Mouse (Mus musculus): ENCODE measurements around the gene Armc12. TPM values are rescaled to one million over a fixed set of nuclear protein-coding genes. Genes with fewer than 3 reads are reported as not detected.

Gene Armc12
- total and polyA plus RNA-seq, 3 experiments = not detected

- no peak overlapping the region for H3K4me3 ChIP-seq (ENCODE audit: low read depth, low read length)
- no peak for TF ChIP-seq TAL1 (conservative IDR thresholded peaks at IDR 0.05; ENCODE audit: low read depth, low read length)
- no peaks in the 10 kb centered on the region for H3K9me3 ChIP-seq (replicated peaks)
- ATAC-seq (ENCODE audit: extremely low read depth, insufficient number of reproducible peaks, low FRiP score, poor library complexity, severe bottlenecking) = no peak
- peaks cover 2% of the 10 kb centered on the region; the same call in 1 of the 2 replicates for H3K27me3 ChIP-seq (ENCODE audit: insufficient read depth, low read length)
- 0 out of 2 replicates have a peak, but pooled peaks cover 3% of the 10 kb centered on the region for H3K4me1 ChIP-seq (ENCODE audit: insufficient read depth, low read depth, low read length)
- DNase-seq (ENCODE audit: low spot score) = no peak
- H3K36me3 ChIP-seq (replicated peaks) = no peaks in the 10 kb centered on the region
These were observed 34.6 kb downstream of the Armc12 start for GRCm38 (mm10) chr17:28565181-28565580.

GRCm38 (mm10) chr17:28567541-28567940 lies 36.9 kb downstream of the Armc12 start:
- TF ChIP-seq POLR2AphosphoS5 (IDR thresholded peaks at IDR 0.05; ENCODE audit: insufficient replicate concordance, low read depth, low read length) (no peak), GATA1 (IDR thresholded peaks at IDR 0.05; ENCODE audit: borderline replicate concordance, low read length) (no peak), GATA2 (IDR thresholded peaks at IDR 0.05; ENCODE audit: borderline replicate concordance, low read depth, low read length) (no peak), CTCF (IDR thresholded peaks at IDR 0.05; ENCODE audit: low read depth, low read length) (no peak), TAL1 (conservative IDR thresholded peaks at IDR 0.05; ENCODE audit: low read depth, low read length) (no peak)
- no peaks in the 10 kb centered on the region for H3K36me3 ChIP-seq (replicated peaks)
- no peaks in the 10 kb centered on the region for H3K9me3 ChIP-seq (replicated peaks)
- DNase-seq (ENCODE audit: low spot score) (no peak), ATAC-seq (ENCODE audit: extremely low read depth, insufficient number of reproducible peaks, low FRiP score, poor library complexity, severe bottlenecking) (no peak)
- H3K4me3 ChIP-seq (ENCODE audit: low read depth, low read length) = no peak overlapping the region
- 0 out of 2 replicates have a peak, but pooled peaks cover 3% of the 10 kb centered on the region for H3K27me3 ChIP-seq (ENCODE audit: insufficient read depth, low read length)
- 0 out of 2 replicates have a peak, but pooled peaks cover 3% of the 10 kb centered on the region for H3K4me1 ChIP-seq (ENCODE audit: insufficient read depth, low read depth, low read length)

- TF ChIP-seq POLR2AphosphoS5 (IDR thresholded peaks at IDR 0.05; ENCODE audit: insufficient replicate concordance, low read depth, low read length) (no peak), TAL1 (conservative IDR thresholded peaks at IDR 0.05; ENCODE audit: low read depth, low read length) (no peak), CTCF (IDR thresholded peaks at IDR 0.05; ENCODE audit: low read depth, low read length) (no peak), GATA2 (IDR thresholded peaks at IDR 0.05; ENCODE audit: borderline replicate concordance, low read depth, low read length) (no peak), GATA1 (IDR thresholded peaks at IDR 0.05; ENCODE audit: borderline replicate concordance, low read length) (no peak)
- Histone ChIP-seq H3K4me1 (ENCODE audit: insufficient read depth, low read depth, low read length) (peaks cover 7% of the 10 kb centered on the region), H3K36me3 (replicated peaks) (no peaks in the 10 kb centered on the region), H3K4me3 (ENCODE audit: low read depth, low read length) (no peak overlapping the region), H3K9me3 (replicated peaks) (no peaks in the 10 kb centered on the region), H3K27me3 (ENCODE audit: insufficient read depth, low read length) (peaks cover 17% of the 10 kb centered on the region; the same call in 1 of the 2 replicates)
- DNase-seq (ENCODE audit: low spot score) = no peak
- no peak for ATAC-seq (ENCODE audit: extremely low read depth, insufficient number of reproducible peaks, low FRiP score, poor library complexity, severe bottlenecking)
These were observed 41.3 kb downstream of the Armc12 start for GRCm38 (mm10) chr17:28571868-28572267.

- H3K36me3 ChIP-seq (replicated peaks) = no peaks in the 10 kb centered on the region
- no peak for ATAC-seq (ENCODE audit: extremely low read depth, insufficient number of reproducible peaks, low FRiP score, poor library complexity, severe bottlenecking)
- DNase-seq (ENCODE audit: low spot score) = no peak
- H3K27me3 ChIP-seq (ENCODE audit: insufficient read depth, low read length) = peaks cover 17% of the 10 kb centered on the region; the same call in 1 of the 2 replicates
- H3K4me3 ChIP-seq (ENCODE audit: low read depth, low read length) = no peak overlapping the region
- H3K4me1 ChIP-seq (ENCODE audit: insufficient read depth, low read depth, low read length) = peaks cover 7% of the 10 kb centered on the region
- H3K9me3 ChIP-seq (replicated peaks) = no peaks in the 10 kb centered on the region
- TF ChIP-seq CTCF (IDR thresholded peaks at IDR 0.05; ENCODE audit: low read depth, low read length) (no peak), TAL1 (conservative IDR thresholded peaks at IDR 0.05; ENCODE audit: low read depth, low read length) (no peak), POLR2AphosphoS5 (IDR thresholded peaks at IDR 0.05; ENCODE audit: insufficient replicate concordance, low read depth, low read length) (no peak), GATA2 (IDR thresholded peaks at IDR 0.05; ENCODE audit: borderline replicate concordance, low read depth, low read length) (no peak), GATA1 (IDR thresholded peaks at IDR 0.05; ENCODE audit: borderline replicate concordance, low read length) (no peak)
These were observed 41.9 kb downstream of the Armc12 start for GRCm38 (mm10) chr17:28572521-28572920.

- Histone ChIP-seq H3K4me3 (ENCODE audit: low read depth, low read length) (no peak overlapping the region), H3K36me3 (replicated peaks) (no peaks in the 10 kb centered on the region), H3K4me1 (ENCODE audit: insufficient read depth, low read depth, low read length) (peaks cover 7% of the 10 kb centered on the region), H3K27me3 (ENCODE audit: insufficient read depth, low read length) (peaks cover 15% of the 10 kb centered on the region; the same call in 1 of the 2 replicates), H3K9me3 (replicated peaks) (no peaks in the 10 kb centered on the region)
- ATAC-seq (ENCODE audit: extremely low read depth, insufficient number of reproducible peaks, low FRiP score, poor library complexity, severe bottlenecking) = no peak
- no peak for DNase-seq (ENCODE audit: low spot score)
- TF ChIP-seq GATA1 (IDR thresholded peaks at IDR 0.05; ENCODE audit: borderline replicate concordance, low read length) (no peak), CTCF (IDR thresholded peaks at IDR 0.05; ENCODE audit: low read depth, low read length) (no peak), TAL1 (conservative IDR thresholded peaks at IDR 0.05; ENCODE audit: low read depth, low read length) (no peak), GATA2 (IDR thresholded peaks at IDR 0.05; ENCODE audit: borderline replicate concordance, low read depth, low read length) (no peak), POLR2AphosphoS5 (IDR thresholded peaks at IDR 0.05; ENCODE audit: insufficient replicate concordance, low read depth, low read length) (no peak)
These were observed 42.3 kb downstream of the Armc12 start for GRCm38 (mm10) chr17:28572941-28573340.

- DNase-seq (ENCODE audit: low spot score) (peak; percentile 22), ATAC-seq (ENCODE audit: extremely low read depth, insufficient number of reproducible peaks, low FRiP score, poor library complexity, severe bottlenecking) (no peak)
- Histone ChIP-seq H3K4me1 (ENCODE audit: insufficient read depth, low read depth, low read length) (peaks cover 7% of the 10 kb centered on the region), H3K36me3 (replicated peaks) (no peaks in the 10 kb centered on the region), H3K4me3 (ENCODE audit: low read depth, low read length) (no peak within 1 kb of the TSS; the same call in 1 of the 2 replicates), H3K9me3 (replicated peaks) (no peaks in the 10 kb centered on the region), H3K27me3 (ENCODE audit: insufficient read depth, low read length) (peaks cover 17% of the 10 kb centered on the region; the same call in 1 of the 2 replicates)
- TF ChIP-seq POLR2AphosphoS5 (IDR thresholded peaks at IDR 0.05; ENCODE audit: insufficient replicate concordance, low read depth, low read length) = no peak
- TF ChIP-seq CTCF (IDR thresholded peaks at IDR 0.05; ENCODE audit: low read depth, low read length) = no peak
- TF ChIP-seq TAL1 (conservative IDR thresholded peaks at IDR 0.05; ENCODE audit: low read depth, low read length) = no peak
These were observed 44.9 kb downstream of the Armc12 start, which contains the start of gene Lhfpl5 for GRCm38 (mm10) chr17:28575244-28576125. TSS of gene Lhfpl5 (plus strand) at chr17:28575641.
